Mouse (Mus musculus): ENCODE measurements around the gene Haspin. TPM values are rescaled to one million over a fixed set of nuclear protein-coding genes. Genes with fewer than 3 reads are reported as not detected.

Gene Haspin
- polyA plus RNA-seq, 1 experiment from 2014 or later: 12.1 TPM

DNA sequence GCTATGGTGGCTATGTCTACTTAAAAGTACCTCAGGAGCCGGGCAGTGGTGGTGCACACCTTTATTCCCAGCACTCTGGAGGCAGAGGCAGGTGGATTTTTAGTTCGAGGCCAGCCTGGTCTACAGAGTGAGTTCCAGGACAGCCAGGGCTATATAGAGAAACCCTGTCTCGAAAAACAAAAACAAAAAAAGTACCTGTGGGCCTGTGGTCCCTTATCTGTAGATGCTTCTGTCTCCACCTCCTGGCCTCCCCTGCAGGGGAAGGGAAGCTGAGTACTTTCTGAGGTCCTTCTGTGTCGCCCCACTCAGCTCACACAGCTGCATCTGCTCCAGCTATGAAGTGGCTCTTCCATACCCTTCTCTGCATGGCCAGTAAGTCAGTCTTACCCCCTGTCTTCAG is 47.8 kb downstream of the Haspin start, which contains the start of gene Itgae:
TSS of gene Itgae (plus strand) at position 301 of the 400 bp plus-strand sequence.
- 0 out of 2 replicates have a peak, but pooled peaks cover 2% of the 10 kb centered on the region for H3K4me1 ChIP-seq (ENCODE audit: control insufficient read depth, insufficient read depth, low read length)
- no peak within 1 kb of the TSS for H3K9ac ChIP-seq (ENCODE audit: low read depth, low read length)
- H3K4me3 ChIP-seq (ENCODE audit: low read depth, low read length): no peak within 1 kb of the TSS
- H3K9me3 ChIP-seq (ENCODE audit: control insufficient read depth, low read length): no peaks in the 10 kb centered on the region
- H3K27ac ChIP-seq (replicated peaks; ENCODE audit: low read depth, low read length): no peak within 1 kb of the TSS
- H3K36me3 ChIP-seq (ENCODE audit: control insufficient read depth, insufficient read depth, low read length): peaks cover 1% of the 10 kb centered on the region; the same call in 1 of the 2 replicates
- H3K27me3 ChIP-seq (replicated peaks; ENCODE audit: control insufficient read depth, insufficient read depth, low read length): no peaks in the 10 kb centered on the region
- DNase-seq (ENCODE audit: low spot score) (no peak), ATAC-seq (ENCODE audit: low read depth) (no peak)
- H3K4me2 ChIP-seq (ENCODE audit: low read depth, low read length): no peak within 1 kb of the TSS
- 83% methylated on average over 4 of the region's 4 CpGs for WGBS

DNA sequence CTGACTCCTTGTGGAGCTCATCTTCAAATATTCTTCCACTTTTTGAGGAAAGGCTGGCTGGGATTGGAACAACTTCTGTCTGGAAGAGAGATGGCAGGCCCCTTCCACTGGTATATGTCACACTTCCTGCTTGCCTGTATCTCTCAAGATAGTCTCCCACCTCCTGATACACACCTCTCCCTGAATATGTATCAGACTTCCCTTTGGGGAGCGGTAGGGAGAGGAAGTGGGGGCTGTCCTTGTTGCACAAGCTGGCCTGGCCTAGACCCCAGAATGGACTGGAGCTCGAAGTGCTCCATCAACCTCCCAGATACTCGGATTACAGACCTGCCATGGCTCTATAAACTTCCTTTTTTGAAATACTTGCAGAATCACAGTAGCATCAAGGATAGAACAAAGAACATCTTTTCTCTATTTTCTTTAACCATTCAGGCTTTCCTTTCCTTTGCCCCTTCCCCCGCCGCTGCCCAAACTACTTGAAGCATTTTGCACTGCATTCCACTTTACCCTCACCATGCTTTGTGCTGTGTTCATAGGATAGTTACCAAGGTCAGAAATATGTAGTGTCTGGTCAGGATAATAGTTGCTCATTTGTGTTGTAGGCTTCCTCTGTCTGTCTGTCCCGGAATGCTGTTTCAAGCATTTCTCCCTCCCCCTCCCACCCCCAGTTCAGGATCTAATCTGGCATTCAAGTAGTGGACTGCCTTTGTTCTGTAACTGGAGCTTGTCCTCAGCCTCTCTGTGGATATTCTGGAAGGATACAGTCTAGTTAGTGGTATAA is 50.2 kb downstream of the Haspin start:
- DNase-seq (ENCODE audit: low spot score): no peak
- H3K27me3 ChIP-seq (replicated peaks; ENCODE audit: control insufficient read depth, insufficient read depth, low read length): no peaks in the 10 kb centered on the region
- H3K4me1 ChIP-seq (ENCODE audit: control insufficient read depth, insufficient read depth, low read length): 0 out of 2 replicates have a peak, but pooled peaks cover 3% of the 10 kb centered on the region
- ATAC-seq (ENCODE audit: low read depth): no peak
- no peak overlapping the region for H3K4me2 ChIP-seq (ENCODE audit: low read depth, low read length)
- H3K36me3 ChIP-seq (ENCODE audit: control insufficient read depth, insufficient read depth, low read length): peaks cover 6% of the 10 kb centered on the region; the same call in 1 of the 2 replicates
- no peaks in the 10 kb centered on the region for H3K9me3 ChIP-seq (ENCODE audit: control insufficient read depth, low read length)
- no peak overlapping the region for H3K27ac ChIP-seq (replicated peaks; ENCODE audit: low read depth, low read length)
- WGBS: 43% methylated on average over 6 of the region's 6 CpGs
- H3K4me3 ChIP-seq (ENCODE audit: low read depth, low read length): no peak overlapping the region
- H3K9ac ChIP-seq (ENCODE audit: low read depth, low read length): no peak overlapping the region

Other genes starting within 250 kb of the Haspin start
- 4.8 and 5.6 TPM in 2 replicates for gene Atp2a3, start 177.1 kb downstream of the Haspin start, polyA plus RNA-seq (2014; fragmentation: Nextera tagmentation; extraction: Ambion mirVana)
- gene P2rx1, start 139.2 kb downstream of the Haspin start, polyA plus RNA-seq (2014; fragmentation: Nextera tagmentation; extraction: Ambion mirVana): 2.3 and 3.0 TPM in 2 replicates
- gene Camkk1, start 119.3 kb downstream of the Haspin start, polyA plus RNA-seq (2014; fragmentation: Nextera tagmentation; extraction: Ambion mirVana): 6.0 TPM in 2 replicates
- gene Ncbp3, start 90.5 kb downstream of the Haspin start, polyA plus RNA-seq (2014; fragmentation: Nextera tagmentation; extraction: Ambion mirVana): 9.2 and 9.5 TPM in 2 replicates
- gene Itgae, start 47.7 kb downstream of the Haspin start, polyA plus RNA-seq (2014; fragmentation: Nextera tagmentation; extraction: Ambion mirVana): 0.20 and 0.21 TPM in 2 replicates
- gene P2rx5, start 22.1 kb upstream of the Haspin start, polyA plus RNA-seq (2014; fragmentation: Nextera tagmentation; extraction: Ambion mirVana): 1.8 and 2.6 TPM in 2 replicates
- gene Emc6, start 38.7 kb upstream of the Haspin start, polyA plus RNA-seq (2014; fragmentation: Nextera tagmentation; extraction: Ambion mirVana): 107 and 111 TPM in 2 replicates
- 188 and 213 TPM in 2 replicates for gene Tax1bp3, start 38.8 kb upstream of the Haspin start, polyA plus RNA-seq (2014; fragmentation: Nextera tagmentation; extraction: Ambion mirVana)
- gene Ctns, start 60.7 kb upstream of the Haspin start, polyA plus RNA-seq (2014; fragmentation: Nextera tagmentation; extraction: Ambion mirVana): 18.8 and 22.0 TPM in 2 replicates
- 1.6 and 2.8 TPM in 2 replicates for gene Shpk, start 61.2 kb upstream of the Haspin start, polyA plus RNA-seq (2014; fragmentation: Nextera tagmentation; extraction: Ambion mirVana)
- gene Trpv1, start 96.0 kb upstream of the Haspin start, polyA plus RNA-seq (2014; fragmentation: Nextera tagmentation; extraction: Ambion mirVana): 0.47 and 0.54 TPM in 2 replicates
- 0.26 and 0.28 TPM in 2 replicates for gene Trpv3, start 129.1 kb upstream of the Haspin start, polyA plus RNA-seq (2014; fragmentation: Nextera tagmentation; extraction: Ambion mirVana)
- 2.4 and 2.9 TPM in 2 replicates for gene Aspa, start 191.3 kb upstream of the Haspin start, polyA plus RNA-seq (2014; fragmentation: Nextera tagmentation; extraction: Ambion mirVana)
- not detected in 2 replicates for gene Gm49340, start 191.4 kb upstream of the Haspin start, polyA plus RNA-seq (2014; fragmentation: Nextera tagmentation; extraction: Ambion mirVana)
- gene Spata22, start 191.4 kb upstream of the Haspin start, polyA plus RNA-seq (2014; fragmentation: Nextera tagmentation; extraction: Ambion mirVana): not detected in 2 replicates
- gene Olfr20, start 212.5 kb upstream of the Haspin start, polyA plus RNA-seq (2014; fragmentation: Nextera tagmentation; extraction: Ambion mirVana): not detected in 2 replicates
- gene Olfr376, start 233.0 kb upstream of the Haspin start, polyA plus RNA-seq (2014; fragmentation: Nextera tagmentation; extraction: Ambion mirVana): 0.17 TPM in 1 of 2 replicates, not detected in the other

Data from embryonic facial prominence, embryonic 14.5 days (tissue).